Mouse (Mus musculus) hindbrain, embryonic 16.5 days (tissue): ENCODE measurements at regions not wholly inside any gene's neighbourhood (a gene's known extent, or its start where the extent isn't known, plus 50 kb on each side); places are given as distances from the start of the nearest gene placed in this dataset.
A peak's percentile ranks its signal among the peaks of the same experiment; 100 is the strongest.

Experiments
- ATAC-seq: fragments of 200-750 bp; cut with Nextera tagmentation; 2 replicates; pipeline ENCODE4 v1.8.0; 2017; ENCODE audit warnings: moderate TSS enrichment, moderate library complexity
- H3K27ac ChIP-seq: fragments of 300-500 bp; sonication (generic); 2 replicates; pipeline ENCODE4 v1.5.1; 2014; ENCODE audit warnings: low read depth, mild to moderate bottlenecking, control low read depth, low read length, moderate library complexity
- H3K27me3 ChIP-seq: fragments of 300-500 bp; sonication (generic); replicated peaks from 2 replicates; pipeline ENCODE4 v1.6.1; 2014; ENCODE audit warnings: low read length; ENCODE audit not compliant: control insufficient read depth, insufficient read depth
- H3K36me3 ChIP-seq: fragments of 300-500 bp; sonication (generic); 2 replicates; pipeline ENCODE4 v1.6.1; 2014; ENCODE audit warnings: mild to moderate bottlenecking, low read length, moderate library complexity, mixed read lengths; ENCODE audit not compliant: control insufficient read depth, insufficient read depth
- H3K4me1 ChIP-seq: fragments of 300-500 bp; sonication (generic); 2 replicates; pipeline ENCODE4 v1.6.1; 2014; ENCODE audit warnings: low read depth, low read length; ENCODE audit not compliant: control insufficient read depth, insufficient read depth
- H3K4me2 ChIP-seq: fragments of 300-500 bp; sonication (generic); 2 replicates; pipeline ENCODE4 v1.6.1; 2014; ENCODE audit warnings: mild to moderate bottlenecking, low read length, control low read depth, moderate library complexity
- H3K4me3 ChIP-seq: fragments of 300-500 bp; sonication (generic); 2 replicates; pipeline ENCODE4 v1.5.1; 2014; ENCODE audit warnings: mild to moderate bottlenecking, low read length, control low read depth, moderate library complexity
- H3K9ac ChIP-seq: fragments of 300-500 bp; sonication (generic); 2 replicates; pipeline ENCODE4 v1.6.1; 2014; ENCODE audit warnings: low read depth, mild to moderate bottlenecking, control low read depth, low read length, moderate library complexity
- H3K9me3 ChIP-seq: fragments of 300-500 bp; sonication (generic); 2 replicates; pipeline ENCODE4 v1.6.1; 2014; ENCODE audit warnings: mild to moderate bottlenecking, low read length, moderate library complexity; ENCODE audit not compliant: control insufficient read depth
- WGBS: fragments of 180-500 bp; shearing (Covaris S2); extraction: QIAGEN DNeasy Blood & Tissue Kit; methylation state at CpG from one replicate; pipeline ENCODE4 v1.1.7; 2014; 5-methylcytosine and 5-hydroxymethylcytosine counted together

DNA sequence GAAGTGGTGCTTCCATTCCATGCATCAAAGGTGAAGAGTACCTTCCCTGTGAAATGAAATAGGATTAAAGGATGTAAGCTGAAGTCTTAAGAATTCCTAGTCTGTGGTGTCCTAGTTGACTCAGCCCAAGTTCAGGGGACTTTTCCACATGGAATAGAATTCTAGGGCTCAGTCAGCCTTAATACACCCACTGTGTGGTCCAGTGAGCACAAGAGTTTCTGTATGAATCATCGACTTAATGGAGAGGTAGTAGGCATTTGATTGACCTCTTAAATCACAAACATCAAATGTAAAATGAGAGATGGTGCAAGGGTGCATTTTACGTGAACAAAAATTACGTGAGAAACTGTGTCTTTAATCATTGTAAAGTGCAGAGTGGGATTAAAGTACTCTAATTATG is 381.1 kb downstream of the Hs3st1 start:
- Histone ChIP-seq H3K4me3 (no peak overlapping the region), H3K9me3 (no peaks in the 10 kb centered on the region), H3K9ac (no peak overlapping the region), H3K36me3 (no peaks in the 10 kb centered on the region), H3K27ac (no peak overlapping the region), H3K4me2 (no peak overlapping the region), H3K4me1 (no peaks in the 10 kb centered on the region), H3K27me3 (no peaks in the 10 kb centered on the region)
- WGBS = 87% methylated on average over 3 of the region's 3 CpGs
- no peak for ATAC-seq

DNA sequence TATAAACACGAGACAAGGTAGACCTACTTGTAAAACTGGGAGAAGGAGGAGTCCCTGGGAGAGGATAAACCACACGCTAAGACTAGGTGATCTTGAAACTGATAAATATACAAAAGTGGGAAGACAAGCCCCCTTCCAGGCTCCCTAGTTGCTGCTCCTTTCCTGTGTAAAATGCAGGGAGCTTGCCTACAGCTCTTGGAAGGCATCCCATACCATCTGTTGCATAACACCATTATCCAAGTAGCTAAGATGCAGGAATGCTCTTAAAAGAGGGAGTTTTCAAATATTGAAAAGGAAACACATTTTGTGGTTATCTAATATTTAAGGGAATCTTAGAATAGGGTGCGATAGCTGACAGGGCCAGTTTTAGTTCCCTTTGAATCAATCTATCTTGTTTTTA is 406.6 kb downstream of the Hs3st1 start:
- 90% methylated on average over 3 of the region's 3 CpGs for WGBS
- Histone ChIP-seq H3K9ac (no peak overlapping the region), H3K4me1 (no peaks in the 10 kb centered on the region), H3K27ac (no peak overlapping the region), H3K4me3 (no peak overlapping the region), H3K4me2 (no peak overlapping the region), H3K27me3 (no peaks in the 10 kb centered on the region), H3K9me3 (no peaks in the 10 kb centered on the region), H3K36me3 (no peaks in the 10 kb centered on the region)
- no peak for ATAC-seq

DNA sequence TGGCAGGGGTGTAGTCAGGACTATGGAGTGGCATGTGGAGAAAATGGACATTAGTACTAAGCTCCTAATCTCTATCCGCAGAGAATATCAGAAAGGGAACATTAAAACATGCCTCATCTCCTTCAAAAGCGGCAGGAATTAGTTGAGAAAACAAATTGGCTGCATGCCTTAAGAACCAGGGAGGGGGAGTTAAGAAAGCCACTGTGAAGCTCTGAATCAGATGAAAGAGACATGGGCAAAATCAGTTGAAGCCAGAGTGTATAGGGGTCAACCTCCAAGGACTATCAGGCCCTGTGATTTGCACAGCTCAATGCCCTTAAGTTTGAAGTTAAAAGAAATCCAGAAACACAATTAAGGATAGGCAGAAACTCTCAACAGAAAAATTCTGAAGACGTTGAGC is 408.3 kb downstream of the Hs3st1 start:
- ATAC-seq = peak; percentile 40; the same call in 1 of the 2 replicates
- no peaks in the 10 kb centered on the region for H3K36me3 ChIP-seq

DNA sequence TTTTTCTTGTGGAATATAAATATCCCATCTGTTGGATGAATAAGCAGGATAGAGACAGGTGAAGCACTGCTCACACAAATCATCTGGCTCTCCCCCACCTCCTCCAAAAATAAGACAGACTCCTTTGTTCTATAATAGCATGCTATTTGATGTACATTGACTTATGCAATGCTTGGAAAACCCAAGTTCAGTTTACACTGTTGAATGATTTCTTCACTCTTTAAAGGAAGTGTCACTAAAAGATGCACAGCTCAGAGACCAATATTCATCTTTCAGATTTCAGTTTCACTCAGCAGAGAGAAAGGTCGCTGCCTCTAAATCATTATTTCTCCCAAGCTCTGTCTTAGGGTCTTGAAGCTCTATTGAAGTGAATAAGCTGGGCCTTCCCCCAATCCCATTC is 417.4 kb downstream of the Hs3st1 start:
- Histone ChIP-seq H3K4me3 (no peak overlapping the region), H3K4me1 (no peaks in the 10 kb centered on the region), H3K27me3 (no peaks in the 10 kb centered on the region), H3K9ac (no peak overlapping the region), H3K9me3 (no peaks in the 10 kb centered on the region), H3K4me2 (no peak overlapping the region), H3K36me3 (no peaks in the 10 kb centered on the region), H3K27ac (no peak overlapping the region)
- no peak for ATAC-seq
- WGBS = 73% methylated on average over 1 of the region's 1 CpGs

More for the DNA sequence above, 408.3 kb downstream of the Hs3st1 start:
- WGBS = 62% methylated on average over 3 of the region's 3 CpGs
- Histone ChIP-seq H3K9ac (no peak overlapping the region), H3K27me3 (no peaks in the 10 kb centered on the region), H3K27ac (no peak overlapping the region), H3K4me2 (no peak overlapping the region), H3K4me1 (no peaks in the 10 kb centered on the region), H3K9me3 (no peaks in the 10 kb centered on the region), H3K4me3 (no peak overlapping the region)

DNA sequence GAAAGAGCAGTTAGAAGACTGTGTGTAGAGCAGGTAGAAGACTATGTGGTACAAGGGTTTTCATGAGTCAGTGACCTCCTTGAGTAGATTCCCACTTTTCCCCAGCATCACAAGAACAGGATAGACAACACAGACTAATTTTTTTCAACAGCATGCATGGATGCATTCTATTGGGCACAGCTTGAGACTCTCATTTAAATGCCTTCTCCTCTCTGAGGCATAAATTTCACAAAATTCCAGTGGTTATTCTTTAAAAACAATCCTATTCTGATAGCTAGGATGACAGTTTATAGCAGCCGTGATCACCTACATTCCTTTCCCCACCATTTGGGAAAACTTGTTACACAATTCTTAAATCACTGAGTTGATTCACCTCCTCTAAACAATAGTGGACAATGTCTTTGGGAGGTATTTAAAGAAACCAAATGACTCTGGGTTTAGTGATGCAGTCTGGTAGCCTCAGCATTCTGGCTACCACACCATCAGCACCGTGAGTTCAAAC is 418.7 kb downstream of the Hs3st1 start:
- 94% methylated on average over 2 of the region's 2 CpGs for WGBS

DNA sequence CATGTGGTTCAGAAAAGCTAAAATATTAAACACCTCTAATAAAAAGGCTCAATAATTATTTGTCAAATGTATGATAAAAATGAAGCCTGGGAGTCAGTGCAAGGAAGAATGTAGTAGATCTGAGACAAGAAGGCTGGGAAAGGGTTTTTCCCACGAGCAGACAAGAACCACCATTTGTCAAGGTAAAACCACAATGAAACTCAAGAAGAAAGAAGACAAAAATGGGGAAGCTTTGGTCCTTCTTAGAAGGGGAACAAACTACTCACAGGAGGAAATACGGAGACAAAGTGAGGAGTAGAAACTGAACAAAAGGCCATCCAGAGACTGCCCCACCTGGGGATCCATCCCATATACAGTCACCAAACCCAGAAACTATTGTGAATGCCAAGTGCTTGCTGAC is 420.0 kb downstream of the Hs3st1 start:
- WGBS = 78% methylated on average over 2 of the region's 2 CpGs
- Histone ChIP-seq H3K9ac (no peak overlapping the region), H3K9me3 (no peaks in the 10 kb centered on the region), H3K4me3 (no peak overlapping the region), H3K4me2 (no peak overlapping the region), H3K27me3 (no peaks in the 10 kb centered on the region), H3K36me3 (no peaks in the 10 kb centered on the region), H3K27ac (no peak overlapping the region), H3K4me1 (no peaks in the 10 kb centered on the region)
- no peak for ATAC-seq

More for the DNA sequence above, 418.7 kb downstream of the Hs3st1 start:
- Histone ChIP-seq H3K4me3 (no peak overlapping the region), H3K27ac (no peak overlapping the region), H3K4me2 (no peak overlapping the region), H3K4me1 (no peaks in the 10 kb centered on the region), H3K36me3 (no peaks in the 10 kb centered on the region), H3K9ac (no peak overlapping the region), H3K27me3 (no peaks in the 10 kb centered on the region), H3K9me3 (no peaks in the 10 kb centered on the region)
- ATAC-seq = no peak

DNA sequence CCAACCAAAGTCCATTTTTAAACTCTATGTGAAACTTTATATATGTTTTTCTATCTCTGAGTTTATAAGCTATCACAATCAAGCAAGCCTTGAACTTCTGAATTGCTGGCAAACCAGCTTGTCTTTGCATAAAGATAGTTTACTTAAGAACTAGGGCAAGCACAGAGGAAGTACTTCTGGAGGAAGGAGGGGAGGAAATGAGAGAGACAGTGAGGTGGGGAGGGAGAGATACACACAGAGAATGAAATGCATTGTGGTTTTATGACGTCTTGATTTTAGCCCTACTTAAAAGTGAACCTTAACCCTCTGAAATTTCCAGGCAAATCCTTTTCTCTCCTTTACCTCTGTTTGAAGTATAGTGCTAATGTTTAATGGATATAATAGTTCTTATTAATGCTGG is 421.0 kb downstream of the Hs3st1 start:
- Histone ChIP-seq H3K9me3 (no peaks in the 10 kb centered on the region), H3K4me1 (no peaks in the 10 kb centered on the region), H3K36me3 (no peaks in the 10 kb centered on the region), H3K4me3 (no peak overlapping the region), H3K4me2 (no peak overlapping the region), H3K9ac (no peak overlapping the region), H3K27ac (no peak overlapping the region), H3K27me3 (no peaks in the 10 kb centered on the region)
- ATAC-seq = no peak
- WGBS = 66% methylated on average over 1 of the region's 1 CpGs

DNA sequence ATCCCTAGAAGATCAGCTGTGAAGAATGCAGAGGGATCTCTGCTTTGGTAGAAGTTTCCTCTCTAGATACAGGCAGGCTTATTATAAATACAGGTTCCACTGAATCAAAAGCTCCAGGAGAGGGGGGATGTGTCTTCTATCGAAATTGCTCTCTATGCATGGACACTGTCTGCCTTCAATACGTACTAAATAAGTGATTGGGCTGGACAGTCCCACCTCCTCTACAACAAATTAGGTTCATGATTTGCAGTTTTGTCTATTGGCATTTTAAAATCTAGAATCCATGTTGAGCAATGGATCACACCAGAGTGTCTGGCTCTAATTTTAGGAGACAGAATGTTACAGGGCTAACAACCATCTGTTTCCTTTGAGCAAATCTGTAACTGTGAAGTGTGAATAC is 429.9 kb downstream of the Hs3st1 start:
- Histone ChIP-seq H3K27me3 (no peaks in the 10 kb centered on the region), H3K4me2 (no peak overlapping the region), H3K9me3 (no peaks in the 10 kb centered on the region), H3K36me3 (no peaks in the 10 kb centered on the region), H3K4me3 (no peak overlapping the region), H3K4me1 (no peaks in the 10 kb centered on the region), H3K9ac (no peak overlapping the region), H3K27ac (no peak overlapping the region)
- 77% methylated on average over 2 of the region's 2 CpGs for WGBS
- no peak for ATAC-seq

DNA sequence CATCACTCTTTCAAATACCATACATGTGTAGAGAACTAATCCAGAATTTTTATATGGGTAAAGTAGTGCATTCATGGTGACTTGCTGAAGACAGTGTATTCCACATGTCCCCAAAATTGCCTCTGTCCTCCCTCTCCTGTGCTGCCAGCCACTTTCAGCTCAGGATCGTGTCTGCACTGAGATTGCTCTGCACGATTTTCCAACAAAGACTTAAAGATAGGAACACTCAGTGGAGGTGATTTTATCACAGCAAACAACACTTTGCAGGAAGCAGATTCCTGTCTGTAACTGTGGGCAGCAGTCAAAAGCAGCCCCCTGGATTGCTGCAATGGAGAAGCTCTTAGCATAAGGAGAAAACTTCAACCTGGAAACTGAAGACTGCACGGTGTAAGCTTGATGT is 438.8 kb downstream of the Hs3st1 start:
- Histone ChIP-seq H3K4me3 (no peak overlapping the region), H3K36me3 (no peaks in the 10 kb centered on the region), H3K9ac (no peak overlapping the region), H3K4me1 (no peaks in the 10 kb centered on the region), H3K4me2 (no peak overlapping the region), H3K27me3 (no peaks in the 10 kb centered on the region), H3K9me3 (no peaks in the 10 kb centered on the region), H3K27ac (no peak overlapping the region)
- 79% methylated on average over 3 of the region's 3 CpGs for WGBS
- ATAC-seq = no peak

DNA sequence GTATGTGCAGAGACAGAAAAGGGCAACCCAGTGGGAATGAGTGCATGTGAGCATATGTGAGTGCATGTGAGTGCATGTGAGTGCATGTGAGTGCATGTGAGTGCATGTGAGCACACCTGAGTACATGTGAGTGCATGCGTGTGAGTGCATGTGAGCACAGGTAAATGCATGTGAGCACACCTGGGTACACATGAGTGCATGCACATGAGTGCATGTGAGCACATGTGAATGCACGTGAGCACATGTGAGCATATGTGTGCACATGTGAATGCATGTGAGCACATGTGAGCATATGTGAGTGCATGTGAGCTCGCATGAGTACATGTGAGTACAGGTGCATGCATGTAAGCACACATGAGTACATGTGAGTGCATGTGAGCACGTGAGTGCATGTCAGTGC is 434.6 kb upstream of the Clnk start:
- Histone ChIP-seq H3K36me3 (no peaks in the 10 kb centered on the region), H3K4me3 (no peak overlapping the region), H3K9ac (no peak overlapping the region), H3K4me1 (no peaks in the 10 kb centered on the region), H3K27me3 (no peaks in the 10 kb centered on the region), H3K27ac (no peak overlapping the region), H3K9me3 (no peaks in the 10 kb centered on the region), H3K4me2 (no peak overlapping the region)
- no peak for ATAC-seq
- WGBS = 88% methylated on average over 4 of the region's 4 CpGs
